In the genomic region with DNA sequence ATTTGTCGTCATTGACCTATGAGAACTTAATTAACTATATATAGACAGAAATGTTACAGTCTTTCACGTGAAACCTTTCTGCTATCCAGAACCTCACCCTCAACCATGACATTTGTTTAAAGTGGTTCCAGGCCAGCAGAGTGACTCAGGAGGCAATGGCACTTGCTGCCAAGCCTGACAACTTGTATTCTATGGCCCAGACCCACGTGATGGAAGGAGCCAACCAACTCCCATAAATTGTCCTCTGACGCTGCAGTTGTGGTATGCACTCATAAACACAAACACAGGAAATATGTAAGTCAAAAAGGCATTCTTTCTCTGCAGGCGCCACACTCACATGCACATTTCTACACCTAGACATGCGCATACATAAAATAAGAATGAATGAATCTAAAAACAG, we compare ENCODE assay signal across 23 mouse cellular contexts.
"Had no signal": no experiment of that assay in that cellular context is flagged by ENCODE, and none has a peak within 500 bp of the region (broad histone marks: within the 10 kb centered on the region; RNA-seq: fewer than 3 reads in every experiment).

No protein-coding gene starts in this region.

- H3K27me3 ChIP-seq: kidney, embryonic 15.5 days; limb, embryonic 12.5 days; limb, embryonic 15.5 days; liver, embryonic 12.5 days; liver, embryonic 15.5 days; lung, embryonic 15.5 days; megakaryocyte, embryonic 14.5 days; midbrain, embryonic 13.5 days; neural tube, embryonic 12.5 days; neural tube, embryonic 15.5 days had no signal

- H3K4me3 ChIP-seq: kidney, embryonic 15.5 days; limb, embryonic 12.5 days; limb, embryonic 15.5 days; liver, embryonic 12.5 days; liver, embryonic 15.5 days; lung, embryonic 15.5 days; megakaryocyte, embryonic 14.5 days; midbrain, embryonic 10.5 days; midbrain, embryonic 13.5 days; neural tube, embryonic 12.5 days; neural tube, embryonic 15.5 days had no signal

- DNase-seq: kidney, adult 8-10 months; kidney, postnatal 10 days; kidney, postnatal 36 days; lung, adult 18-20 months; lung, postnatal 10 days; lung, postnatal 36 days; retina, postnatal 1 day; right cerebral cortex, postnatal 4 days; thymus, adult 2 months; thymus, postnatal 14 days; thymus, postnatal 4 days had no signal

- H3K27ac ChIP-seq: kidney, embryonic 15.5 days; limb, embryonic 12.5 days; limb, embryonic 15.5 days; liver, embryonic 12.5 days; liver, embryonic 15.5 days; lung, embryonic 15.5 days; midbrain, embryonic 10.5 days; midbrain, embryonic 13.5 days; neural tube, embryonic 12.5 days; neural tube, embryonic 15.5 days; stomach, postnatal 0 days had no signal
